Mouse (Mus musculus) MN1 (cell line): Measurements from ENCODE around the gene Adss.

Experiments
- DNase-seq: peaks from one replicate; pipeline ENCODE4 v3.0.0-alpha.2; 2016; ENCODE audit warnings: low spot score

Gene Adss

GRCm38 (mm10) chr1:177727883-177728525 lies 68.3 kb downstream of the Adss start:
- DNase-seq, result no peak

- DNase-seq, result no peak
Observed at GRCm38 (mm10) chr1:177726870-177727269, 69.4 kb downstream of the Adss start.

GRCm38 (mm10) chr1:177723786-177724185 lies 72.5 kb downstream of the Adss start:
- no peak for DNase-seq

- no peak for DNase-seq
Observed at GRCm38 (mm10) chr1:177719029-177719427, 77.3 kb downstream of the Adss start.

GRCm38 (mm10) chr1:177718340-177719028 lies 77.8 kb downstream of the Adss start:
- DNase-seq, result no peak

GRCm38 (mm10) chr1:177717057-177717835 lies 79.1 kb downstream of the Adss start:
- DNase-seq, result no peak

GRCm38 (mm10) chr1:177716448-177716847 lies 79.9 kb downstream of the Adss start:
- no peak for DNase-seq

- no peak for DNase-seq
Observed at GRCm38 (mm10) chr1:177714397-177715012, 81.8 kb downstream of the Adss start.

- no peak for DNase-seq
Observed at GRCm38 (mm10) chr1:177713635-177714396, 82.5 kb downstream of the Adss start.
